Mouse (Mus musculus): ENCODE measurements at regions not wholly inside any gene's neighbourhood (a gene's known extent, or its start where the extent isn't known, plus 50 kb on each side); places are given as distances from the start of the nearest gene placed in this dataset.

DNA sequence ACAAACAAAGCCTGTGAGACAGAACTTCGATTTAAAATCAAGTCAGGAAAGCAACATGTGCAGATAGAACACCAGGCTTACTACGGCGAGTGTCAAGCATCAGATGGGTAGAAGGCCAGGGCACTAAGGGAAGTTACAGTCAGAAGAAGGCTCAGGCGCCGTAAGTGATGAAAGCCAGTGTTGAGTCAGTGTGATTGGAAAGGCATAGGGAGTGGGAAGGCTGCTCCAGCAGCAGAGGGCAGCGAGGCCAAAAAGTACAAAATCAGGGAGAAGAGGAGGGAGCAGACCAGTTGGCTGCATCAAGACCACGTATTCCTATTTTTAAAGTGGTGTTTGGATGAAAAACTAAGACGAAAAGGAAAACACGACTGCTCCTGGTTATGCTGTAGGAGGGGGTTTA is 1529.7 kb upstream of the Gulo start:
- DNase-seq (ENCODE audit: low spot score) (no peak), ATAC-seq (replicated peaks; ENCODE audit: low FRiP score) (no peak)
- Histone ChIP-seq H3K4me1 (replicated peaks; ENCODE audit: control insufficient read depth, insufficient read depth, low read length) (no peaks in the 10 kb centered on the region), H3K9ac (ENCODE audit: low read depth, low read length) (no peak overlapping the region), H3K4me3 (ENCODE audit: low read depth, low read length) (no peak overlapping the region), H3K4me2 (no peak overlapping the region), H3K27ac (ENCODE audit: low read depth, low read length) (no peak overlapping the region), H3K9me3 (ENCODE audit: control insufficient read depth, low read length) (no peaks in the 10 kb centered on the region), H3K27me3 (replicated peaks; ENCODE audit: control insufficient read depth, insufficient read depth, low read length) (no peaks in the 10 kb centered on the region), H3K36me3 (ENCODE audit: control insufficient read depth, insufficient read depth, low read length) (no peaks in the 10 kb centered on the region)
- WGBS, result 71% methylated on average over 9 of the region's 9 CpGs

DNA sequence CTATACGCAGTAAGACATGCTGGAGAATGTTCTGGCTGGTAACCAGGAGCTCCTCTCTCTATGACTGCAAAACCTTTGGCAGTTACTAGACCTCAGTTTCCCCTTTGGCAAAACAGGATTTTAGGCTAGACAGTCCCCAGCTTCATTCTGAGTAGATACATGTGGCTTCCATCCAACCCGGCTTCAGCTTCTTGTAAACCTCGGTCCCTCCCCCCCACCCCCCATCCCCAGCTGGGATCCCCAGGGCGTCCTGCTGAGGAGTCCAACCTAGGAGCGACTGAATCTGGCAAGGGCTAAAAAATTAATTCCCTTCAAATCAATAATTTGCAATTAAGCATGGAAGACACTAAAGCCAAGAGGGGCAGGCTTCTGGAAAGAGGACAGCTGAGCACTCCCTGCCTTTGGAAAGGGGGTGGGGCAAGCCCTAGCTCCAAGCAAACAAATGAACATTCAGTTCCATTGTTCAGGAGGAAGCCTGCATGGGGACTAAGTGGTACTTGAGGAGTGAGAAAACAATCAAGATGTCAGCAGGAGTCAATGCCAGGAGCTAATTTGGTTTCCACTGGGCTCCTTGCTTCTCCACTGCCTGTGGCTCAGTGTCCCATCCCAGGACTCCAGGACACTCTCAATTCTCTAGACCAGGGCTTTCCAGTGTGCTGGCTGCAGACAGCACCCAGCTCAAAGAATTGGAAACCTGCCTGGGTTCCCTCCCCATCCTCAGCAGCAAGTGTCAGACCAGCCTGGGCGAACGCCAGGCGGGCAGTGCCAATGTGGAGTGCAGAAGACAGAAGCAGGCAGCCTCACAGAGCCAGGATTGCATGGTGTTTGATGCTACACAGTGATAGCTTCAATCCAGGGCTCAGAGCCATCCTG is 1528.0 kb upstream of the Gulo start:
- no peak overlapping the region for H3K9ac ChIP-seq (ENCODE audit: low read depth, low read length)
- no peak overlapping the region for H3K4me2 ChIP-seq
- H3K36me3 ChIP-seq (ENCODE audit: control insufficient read depth, insufficient read depth, low read length), result no peaks in the 10 kb centered on the region
- no peak for ATAC-seq (replicated peaks; ENCODE audit: low FRiP score)
- no peaks in the 10 kb centered on the region for H3K4me1 ChIP-seq (replicated peaks; ENCODE audit: control insufficient read depth, insufficient read depth, low read length)
- no peak overlapping the region for H3K27ac ChIP-seq (ENCODE audit: low read depth, low read length)
- WGBS, result 44% methylated on average over 8 of the region's 8 CpGs
- no peaks in the 10 kb centered on the region for H3K9me3 ChIP-seq (ENCODE audit: control insufficient read depth, low read length)
- H3K27me3 ChIP-seq (replicated peaks; ENCODE audit: control insufficient read depth, insufficient read depth, low read length), result no peaks in the 10 kb centered on the region
- H3K4me3 ChIP-seq (ENCODE audit: low read depth, low read length), result no peak overlapping the region
- DNase-seq (ENCODE audit: low spot score), result no peak

DNA sequence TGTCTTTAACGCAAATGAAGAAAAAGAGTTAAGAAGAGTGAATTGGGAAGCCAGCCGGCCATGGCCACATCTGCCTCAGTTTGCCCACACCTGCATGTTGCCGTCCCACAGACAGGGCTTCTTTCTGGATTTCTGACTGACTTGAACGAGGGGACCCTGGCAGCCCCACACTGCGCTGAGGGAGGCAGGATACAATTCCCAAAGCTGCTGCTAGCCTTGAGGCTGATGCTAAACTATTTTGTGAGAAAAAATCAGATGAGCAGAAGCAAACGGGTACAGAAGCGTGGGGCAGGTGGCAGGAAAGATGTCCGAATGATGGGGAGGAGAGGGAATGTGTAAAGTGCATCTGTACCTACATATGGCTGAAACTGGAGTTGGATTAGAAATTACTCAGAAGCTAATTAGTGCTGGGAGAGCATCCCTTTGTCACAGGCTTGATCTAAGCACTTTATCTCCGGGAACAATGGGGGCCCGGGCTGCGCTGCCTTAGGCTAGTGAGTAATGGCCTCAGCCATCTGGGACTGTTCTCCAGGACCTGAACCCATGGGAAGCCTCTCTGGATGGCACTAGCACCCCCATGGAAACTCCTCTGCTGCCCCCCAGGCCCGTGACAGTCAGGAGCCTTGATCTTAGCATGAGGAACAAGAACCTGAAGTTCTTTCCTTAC is 1497.9 kb upstream of the Gulo start:
- Histone ChIP-seq H3K4me2 (no peak overlapping the region), H3K36me3 (ENCODE audit: control insufficient read depth, insufficient read depth, low read length) (no peaks in the 10 kb centered on the region), H3K4me3 (ENCODE audit: low read depth, low read length) (no peak overlapping the region), H3K27ac (ENCODE audit: low read depth, low read length) (no peak overlapping the region), H3K9ac (ENCODE audit: low read depth, low read length) (no peak overlapping the region), H3K9me3 (ENCODE audit: control insufficient read depth, low read length) (no peaks in the 10 kb centered on the region), H3K4me1 (replicated peaks; ENCODE audit: control insufficient read depth, insufficient read depth, low read length) (no peaks in the 10 kb centered on the region), H3K27me3 (replicated peaks; ENCODE audit: control insufficient read depth, insufficient read depth, low read length) (no peaks in the 10 kb centered on the region)
- DNase-seq (ENCODE audit: low spot score) (no peak), ATAC-seq (replicated peaks; ENCODE audit: low FRiP score) (no peak)
- WGBS, result 83% methylated on average over 12 of the region's 12 CpGs

DNA sequence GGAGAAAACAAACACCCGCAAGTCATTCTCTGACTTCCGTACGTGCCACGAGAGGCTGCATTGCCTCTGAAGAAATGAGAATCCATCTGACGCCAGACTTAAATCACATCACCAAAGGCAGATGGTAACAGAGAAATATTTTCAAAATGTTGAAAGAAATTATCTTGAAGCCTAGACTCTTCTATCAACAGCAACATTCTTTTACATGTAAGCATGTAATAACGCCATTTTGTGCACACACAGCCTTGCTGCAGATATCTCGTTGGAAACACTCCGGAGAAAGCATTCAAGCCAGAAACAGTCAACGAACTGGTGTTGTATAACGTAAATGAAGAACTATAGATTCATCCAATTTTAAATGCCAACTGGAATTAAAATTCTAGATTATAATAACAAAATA is 1483.1 kb upstream of the Gulo start:
- WGBS, result 86% methylated on average over 10 of the region's 10 CpGs
- H3K27me3 ChIP-seq (replicated peaks; ENCODE audit: control insufficient read depth, insufficient read depth, low read length), result no peaks in the 10 kb centered on the region
- no peak for ATAC-seq (replicated peaks; ENCODE audit: low FRiP score)
- no peak overlapping the region for H3K27ac ChIP-seq (ENCODE audit: low read depth, low read length)
- H3K9ac ChIP-seq (ENCODE audit: low read depth, low read length), result no peak overlapping the region
- no peak for DNase-seq (ENCODE audit: low spot score)
- H3K9me3 ChIP-seq (ENCODE audit: control insufficient read depth, low read length), result no peaks in the 10 kb centered on the region
- no peaks in the 10 kb centered on the region for H3K36me3 ChIP-seq (ENCODE audit: control insufficient read depth, insufficient read depth, low read length)
- no peaks in the 10 kb centered on the region for H3K4me1 ChIP-seq (replicated peaks; ENCODE audit: control insufficient read depth, insufficient read depth, low read length)
- no peak overlapping the region for H3K4me2 ChIP-seq
- H3K4me3 ChIP-seq (ENCODE audit: low read depth, low read length), result no peak overlapping the region

DNA sequence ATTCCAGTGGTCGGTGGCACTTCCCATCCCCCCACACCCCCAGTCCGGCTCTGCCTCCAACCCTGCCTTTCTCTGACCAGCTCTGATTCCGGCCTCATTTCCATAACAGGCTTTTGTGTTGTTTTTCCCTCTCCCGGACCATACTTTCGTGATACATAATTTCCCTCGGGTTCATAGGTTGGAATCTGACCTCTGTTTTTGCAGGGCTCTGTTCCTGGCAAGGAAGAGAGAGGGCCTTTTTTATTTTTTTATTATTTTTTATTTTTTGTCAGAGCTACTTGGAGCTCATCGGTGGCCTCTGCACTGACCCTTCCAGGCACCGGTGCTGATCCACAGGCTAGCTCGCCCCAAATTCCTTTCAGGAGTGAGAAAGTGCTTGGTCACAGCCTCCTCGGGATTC is 1477.7 kb upstream of the Gulo start:
- DNase-seq (ENCODE audit: low spot score), result no peak
- H3K4me3 ChIP-seq (ENCODE audit: low read depth, low read length), result no peak overlapping the region
- no peaks in the 10 kb centered on the region for H3K36me3 ChIP-seq (ENCODE audit: control insufficient read depth, insufficient read depth, low read length)
- no peak overlapping the region for H3K27ac ChIP-seq (ENCODE audit: low read depth, low read length)
- no peaks in the 10 kb centered on the region for H3K27me3 ChIP-seq (replicated peaks; ENCODE audit: control insufficient read depth, insufficient read depth, low read length)
- no peak overlapping the region for H3K9ac ChIP-seq (ENCODE audit: low read depth, low read length)
- H3K4me2 ChIP-seq, result no peak overlapping the region
- WGBS, result 33% methylated on average over 10 of the region's 10 CpGs
- no peaks in the 10 kb centered on the region for H3K9me3 ChIP-seq (ENCODE audit: control insufficient read depth, low read length)
- no peaks in the 10 kb centered on the region for H3K4me1 ChIP-seq (replicated peaks; ENCODE audit: control insufficient read depth, insufficient read depth, low read length)
- ATAC-seq (replicated peaks; ENCODE audit: low FRiP score), result no peak

DNA sequence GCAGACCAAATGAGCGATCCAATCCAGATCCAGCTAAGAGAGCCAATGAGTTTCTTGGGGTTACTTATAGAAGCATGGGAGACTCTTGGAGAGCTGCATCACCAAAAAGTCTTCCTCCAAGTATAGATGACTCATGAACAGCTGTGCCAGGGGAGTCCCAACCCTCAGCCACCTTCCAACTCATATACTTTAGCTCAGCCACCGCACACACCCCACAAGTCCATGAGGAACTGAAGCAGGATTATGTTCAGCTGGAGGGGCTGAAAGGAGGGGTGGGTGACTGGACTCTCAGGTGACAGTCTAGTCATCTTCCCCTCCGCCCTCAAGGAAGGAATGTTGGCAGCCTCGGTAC is 1476.4 kb upstream of the Gulo start:
- no peak for DNase-seq (ENCODE audit: low spot score)
- Histone ChIP-seq H3K27me3 (replicated peaks; ENCODE audit: control insufficient read depth, insufficient read depth, low read length) (no peaks in the 10 kb centered on the region), H3K4me2 (no peak overlapping the region), H3K4me1 (replicated peaks; ENCODE audit: control insufficient read depth, insufficient read depth, low read length) (no peaks in the 10 kb centered on the region), H3K9ac (ENCODE audit: low read depth, low read length) (no peak overlapping the region), H3K27ac (ENCODE audit: low read depth, low read length) (no peak overlapping the region), H3K36me3 (ENCODE audit: control insufficient read depth, insufficient read depth, low read length) (no peaks in the 10 kb centered on the region), H3K9me3 (ENCODE audit: control insufficient read depth, low read length) (no peaks in the 10 kb centered on the region), H3K4me3 (ENCODE audit: low read depth, low read length) (no peak overlapping the region)
- ATAC-seq (replicated peaks; ENCODE audit: low FRiP score), result no peak
- WGBS, result 90% methylated on average over 4 of the region's 4 CpGs

DNA sequence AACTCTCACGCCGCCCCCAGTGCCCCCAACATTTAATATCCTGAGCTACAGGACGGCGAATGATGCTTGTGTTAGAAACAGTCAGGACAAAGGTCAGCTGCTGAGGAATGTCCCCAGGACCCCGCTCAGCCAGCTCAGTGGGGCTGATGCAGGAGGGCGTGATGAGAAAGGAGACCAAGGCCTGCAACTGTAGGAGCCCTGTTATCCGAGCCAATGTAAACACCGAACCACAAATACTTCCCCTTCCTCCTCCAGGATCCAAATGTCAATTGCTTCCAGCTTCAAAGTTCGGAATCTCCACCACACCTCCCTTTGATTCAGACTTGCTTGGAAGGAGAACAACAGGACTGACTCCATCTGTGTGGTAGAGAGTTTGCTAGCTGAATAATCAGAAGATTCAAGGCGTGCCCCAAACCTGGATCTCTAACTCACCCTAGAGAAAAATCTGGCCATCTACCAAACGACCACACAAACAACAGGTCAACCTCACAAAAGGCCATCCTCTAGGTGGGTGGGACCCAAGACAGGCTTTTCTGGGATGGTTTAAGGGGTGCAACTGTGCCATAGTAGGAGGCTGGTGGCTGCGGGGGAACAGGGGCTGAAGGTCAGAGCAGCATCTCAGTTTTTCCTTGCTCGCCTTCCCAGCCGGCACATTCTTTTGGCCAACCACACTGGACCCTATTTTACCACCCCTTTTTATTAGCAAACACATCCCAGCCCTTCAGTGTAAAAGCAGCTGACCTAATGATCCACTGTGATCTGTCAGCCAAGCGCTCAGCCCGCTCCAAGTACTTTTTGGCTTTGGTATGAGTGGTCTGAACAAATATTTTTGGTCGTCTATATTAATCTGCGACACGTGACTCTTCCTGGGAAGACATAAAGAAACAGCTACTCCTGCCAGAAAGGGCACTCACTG is 1475.8 kb upstream of the Gulo start:
- Histone ChIP-seq H3K27ac (ENCODE audit: low read depth, low read length) (no peak overlapping the region), H3K4me1 (replicated peaks; ENCODE audit: control insufficient read depth, insufficient read depth, low read length) (no peaks in the 10 kb centered on the region), H3K4me2 (no peak overlapping the region), H3K27me3 (replicated peaks; ENCODE audit: control insufficient read depth, insufficient read depth, low read length) (no peaks in the 10 kb centered on the region), H3K36me3 (ENCODE audit: control insufficient read depth, insufficient read depth, low read length) (no peaks in the 10 kb centered on the region), H3K9me3 (ENCODE audit: control insufficient read depth, low read length) (no peaks in the 10 kb centered on the region), H3K4me3 (ENCODE audit: low read depth, low read length) (no peak overlapping the region), H3K9ac (ENCODE audit: low read depth, low read length) (no peak overlapping the region)
- no peak for ATAC-seq (replicated peaks; ENCODE audit: low FRiP score)
- WGBS, result 58% methylated on average over 19 of the region's 19 CpGs
- no peak for DNase-seq (ENCODE audit: low spot score)
